Mouse (Mus musculus) forebrain, embryonic 15.5 days (tissue): ENCODE results near the gene Mob3c. TPM values are rescaled to one million over a fixed set of nuclear protein-coding genes. Genes with fewer than 3 reads are reported as not detected.

ENCODE experiments used
- ATAC-seq: fragments of 200-750 bp; cut with Nextera tagmentation; replicated peaks from 2 replicates; pipeline ENCODE4 v1.8.0; 2017; ENCODE audit warnings: mild to moderate bottlenecking, moderate TSS enrichment, moderate library complexity
- H3K27ac ChIP-seq: fragments of 300-500 bp; sonication (generic); replicated peaks from 2 replicates; pipeline ENCODE4 v1.5.1; 2015; ENCODE audit warnings: mild to moderate bottlenecking, inconsistent platforms
- H3K27me3 ChIP-seq: fragments of 300-500 bp; sonication (generic); 2 replicates; pipeline ENCODE4 v1.6.1; 2015; ENCODE audit warnings: inconsistent platforms
- H3K36me3 ChIP-seq: fragments of 300-500 bp; sonication (generic); 2 replicates; pipeline ENCODE4 v1.6.1; 2015; ENCODE audit warnings: mild to moderate bottlenecking, inconsistent platforms
- H3K4me1 ChIP-seq: fragments of 300-500 bp; sonication (generic); 2 replicates; pipeline ENCODE4 v1.6.1; 2015; ENCODE audit warnings: inconsistent platforms
- H3K4me2 ChIP-seq: fragments of 300-500 bp; sonication (generic); replicated peaks from 2 replicates; pipeline ENCODE4 v1.6.1; 2015; ENCODE audit warnings: mild to moderate bottlenecking, inconsistent platforms
- H3K4me3 ChIP-seq: fragments of 300-500 bp; sonication (generic); 2 replicates; pipeline ENCODE4 v1.5.1; 2015; ENCODE audit warnings: mild to moderate bottlenecking, inconsistent platforms
- H3K9ac ChIP-seq: fragments of 300-500 bp; sonication (generic); replicated peaks from 2 replicates; pipeline ENCODE4 v1.6.1; 2015; ENCODE audit warnings: mild to moderate bottlenecking, inconsistent platforms
- H3K9me3 ChIP-seq: fragments of 300-500 bp; sonication (generic); 2 replicates; pipeline ENCODE4 v1.6.1; 2016; ENCODE audit warnings: inconsistent platforms
- WGBS: fragments of 180-500 bp; shearing (Covaris S2); methylation state at CpG from one replicate; pipeline ENCODE4 v1.1.7; 2015; ENCODE audit warnings: mixed read lengths; 5-methylcytosine and 5-hydroxymethylcytosine counted together
- polyA plus RNA-seq: library from polyadenylated mRNA; unstranded; fragments of >200 nt; fragmentation: Nextera tagmentation; extraction: Ambion mirVana; gene quantifications from 2 replicates; pipeline ENCODE4 v1.2.1, GENCODE M21; 2015

Mob3c gene
- polyA plus RNA-seq, 1 experiment from 2014 or later = 5.9 TPM

DNA sequence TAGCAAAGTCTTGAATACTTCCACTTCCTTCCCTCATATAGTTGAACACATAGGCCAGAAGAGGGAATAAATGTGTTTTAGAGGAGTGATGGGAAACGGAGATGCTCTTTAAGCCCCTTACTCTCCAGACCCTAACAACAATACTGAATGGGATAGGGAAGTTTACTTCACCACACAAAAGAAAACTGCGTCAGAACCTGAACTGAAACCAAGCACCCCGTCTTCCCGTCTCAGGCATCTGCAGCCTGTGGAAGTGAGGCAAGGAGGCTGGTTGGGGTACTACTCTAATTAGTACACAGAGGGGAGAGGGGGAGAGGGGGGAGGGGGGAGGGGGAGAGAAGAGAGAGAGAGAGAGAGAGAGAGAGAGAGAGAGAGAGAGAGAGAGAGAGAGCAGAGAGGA lies 10.3 kb downstream of the Mob3c start:
- 38% methylated on average over 4 of the region's 4 CpGs for WGBS
- peaks cover 12% of the 10 kb centered on the region for H3K4me1 ChIP-seq
- no peak overlapping the region; the same call in 1 of the 2 replicates for H3K4me2 ChIP-seq
- ATAC-seq = no peak
- no peaks in the 10 kb centered on the region for H3K9me3 ChIP-seq
- H3K27me3 ChIP-seq = no peaks in the 10 kb centered on the region
- H3K36me3 ChIP-seq = no peaks in the 10 kb centered on the region
- H3K4me3 ChIP-seq = no peak overlapping the region
- H3K27ac ChIP-seq = no peak overlapping the region
- no peak overlapping the region for H3K9ac ChIP-seq

DNA sequence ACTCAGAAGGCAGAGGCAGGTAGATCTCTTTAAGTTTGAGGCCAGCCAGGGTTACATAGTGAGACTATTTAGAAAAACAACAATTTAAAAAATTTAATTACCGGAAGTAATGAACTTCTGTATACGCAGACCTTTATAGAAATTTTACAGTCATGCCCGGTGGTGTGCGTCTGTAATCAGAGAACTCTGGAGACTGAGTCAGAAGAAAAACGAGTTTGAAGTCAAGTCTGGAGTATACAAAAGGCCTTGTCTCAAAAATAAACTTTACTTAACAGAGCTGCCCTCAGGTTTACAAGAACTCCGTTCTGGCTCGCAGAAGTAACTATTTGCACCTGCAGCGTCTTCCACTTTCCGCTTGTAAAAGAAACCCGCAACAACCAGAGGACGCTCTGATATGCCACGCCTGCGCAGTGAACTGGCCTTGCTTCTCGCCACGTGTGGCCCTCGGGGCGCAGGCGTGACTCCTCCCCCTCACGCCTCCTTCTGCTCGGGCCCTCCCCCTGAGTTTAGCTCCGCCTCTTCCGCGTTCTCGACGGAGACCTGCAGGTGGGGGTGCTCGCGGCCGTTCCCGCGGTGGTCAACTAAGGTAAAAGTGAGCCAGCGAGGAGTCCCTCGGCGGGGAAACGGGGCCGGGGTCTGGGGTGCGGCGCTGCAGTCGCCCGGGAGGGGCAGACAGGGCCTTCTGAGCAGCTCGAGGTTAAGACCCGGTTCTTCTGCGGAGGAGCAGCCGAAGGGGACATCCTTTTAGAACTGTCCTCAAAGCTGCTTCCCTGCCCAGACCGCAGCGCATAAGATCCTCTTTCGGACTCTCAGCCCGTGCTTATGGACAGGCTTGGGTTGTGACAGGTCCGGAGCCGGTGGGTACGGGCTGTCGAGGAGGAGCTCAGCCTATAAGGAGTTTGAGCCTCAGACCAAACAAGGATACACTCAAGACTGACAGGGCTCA lies 11.1 kb downstream of the Mob3c start, which contains the start of gene Mknk1:
TSS of gene Mknk1 (plus strand) at position 503 of the 946 bp plus-strand sequence.
- Histone ChIP-seq H3K9ac (peak within 1 kb of the TSS; percentile 63), H3K4me2 (peak within 1 kb of the TSS; percentile 71)
- 2% methylated on average over 51 of the region's 51 CpGs for WGBS

DNA sequence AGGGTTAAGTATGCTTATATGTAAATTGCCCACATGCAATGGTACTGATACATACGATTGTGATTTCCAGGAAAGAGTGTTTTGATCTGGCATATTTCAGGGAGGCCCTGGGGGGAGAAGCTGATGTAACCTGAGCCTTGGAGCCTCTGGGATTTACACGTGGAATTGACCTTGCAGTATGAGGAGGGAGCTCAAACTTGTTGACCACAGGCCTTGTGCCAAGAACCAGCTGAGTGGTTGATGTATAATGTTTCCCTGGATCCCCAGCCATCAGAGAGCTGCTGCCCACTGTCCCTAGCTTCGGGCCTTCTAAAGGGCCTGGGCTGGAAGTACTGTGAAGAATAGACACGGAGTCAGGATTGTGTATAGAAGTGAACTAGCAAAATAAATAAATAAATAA lies 12.1 kb downstream of the Mob3c start:
- H3K4me3 ChIP-seq = peak overlapping the region; percentile 63; the same call in 1 of the 2 replicates
- no peaks in the 10 kb centered on the region for H3K27me3 ChIP-seq
- no peak overlapping the region for H3K9ac ChIP-seq
- no peak overlapping the region for H3K27ac ChIP-seq
- H3K4me1 ChIP-seq = peaks cover 19% of the 10 kb centered on the region
- 0 out of 2 replicates have a peak, but pooled peaks have one; percentile 1 for ATAC-seq
- no peaks in the 10 kb centered on the region for H3K9me3 ChIP-seq
- 61% methylated on average over 4 of the region's 4 CpGs for WGBS
- H3K36me3 ChIP-seq = no peaks in the 10 kb centered on the region
- peak overlapping the region; percentile 71; the same call in 1 of the 2 replicates for H3K4me2 ChIP-seq

More for the DNA sequence above, 11.1 kb downstream of the Mob3c start, which contains the start of gene Mknk1:
- peak; percentile 95 for ATAC-seq
- Histone ChIP-seq H3K27ac (no peak within 1 kb of the TSS), H3K4me1 (peaks cover 12% of the 10 kb centered on the region), H3K9me3 (no peaks in the 10 kb centered on the region), H3K27me3 (no peaks in the 10 kb centered on the region), H3K4me3 (peak within 1 kb of the TSS; percentile 63), H3K36me3 (no peaks in the 10 kb centered on the region)

DNA sequence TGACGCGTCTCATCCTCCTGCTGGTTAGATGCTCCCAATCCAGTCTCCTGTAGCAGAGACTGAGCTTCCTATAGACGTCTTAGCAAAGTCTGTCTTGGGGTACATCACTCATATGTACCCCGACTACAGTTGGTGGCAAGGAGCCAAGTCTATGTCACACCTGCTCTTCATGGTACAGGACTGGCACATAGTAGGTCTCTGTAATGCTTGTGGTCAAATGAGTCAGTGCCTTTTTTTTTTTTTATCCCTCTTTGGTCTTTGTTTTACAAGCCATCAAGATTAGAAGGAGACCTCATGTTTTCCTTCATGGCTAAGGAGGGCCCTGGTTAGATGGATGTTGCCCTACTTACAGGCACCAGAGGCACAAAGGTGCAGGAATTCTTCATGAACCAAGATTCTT lies 12.9 kb downstream of the Mob3c start:
- 82% methylated on average over 4 of the region's 4 CpGs for WGBS
- Histone ChIP-seq H3K4me1 (peaks cover 19% of the 10 kb centered on the region), H3K4me3 (no peak overlapping the region), H3K9ac (no peak overlapping the region), H3K27me3 (no peaks in the 10 kb centered on the region), H3K4me2 (no peak overlapping the region), H3K9me3 (no peaks in the 10 kb centered on the region), H3K36me3 (no peaks in the 10 kb centered on the region), H3K27ac (no peak overlapping the region)
- ATAC-seq = no peak

DNA sequence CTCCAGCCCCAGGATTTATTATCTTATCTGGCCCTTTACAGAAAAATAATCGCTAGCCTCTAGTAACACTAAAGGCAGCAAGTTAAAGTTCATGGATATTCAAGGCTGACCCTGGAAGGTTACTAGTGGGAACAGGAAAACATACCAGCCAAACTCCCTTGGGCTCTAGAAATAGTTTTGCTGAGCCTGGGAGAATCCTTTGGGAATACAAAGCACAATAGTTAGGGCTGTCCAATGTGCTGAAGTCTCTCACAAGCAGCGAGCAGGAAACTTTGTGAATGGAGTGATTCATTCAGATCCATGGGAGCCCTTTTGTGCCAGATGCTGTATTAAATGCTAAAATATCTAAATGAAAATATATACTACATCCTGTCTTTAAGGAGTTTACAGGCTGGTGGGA lies 18.8 kb downstream of the Mob3c start:
- H3K36me3 ChIP-seq = 0 out of 2 replicates have a peak, but pooled peaks cover 10% of the 10 kb centered on the region
- no peaks in the 10 kb centered on the region for H3K9me3 ChIP-seq
- H3K4me3 ChIP-seq = no peak overlapping the region
- H3K4me2 ChIP-seq = no peak overlapping the region
- no peak overlapping the region for H3K9ac ChIP-seq
- H3K27ac ChIP-seq = no peak overlapping the region
- no peaks in the 10 kb centered on the region for H3K27me3 ChIP-seq
- ATAC-seq = no peak
- peaks cover 15% of the 10 kb centered on the region; the same call in 1 of the 2 replicates for H3K4me1 ChIP-seq
- 46% methylated on average over 2 of the region's 2 CpGs for WGBS

DNA sequence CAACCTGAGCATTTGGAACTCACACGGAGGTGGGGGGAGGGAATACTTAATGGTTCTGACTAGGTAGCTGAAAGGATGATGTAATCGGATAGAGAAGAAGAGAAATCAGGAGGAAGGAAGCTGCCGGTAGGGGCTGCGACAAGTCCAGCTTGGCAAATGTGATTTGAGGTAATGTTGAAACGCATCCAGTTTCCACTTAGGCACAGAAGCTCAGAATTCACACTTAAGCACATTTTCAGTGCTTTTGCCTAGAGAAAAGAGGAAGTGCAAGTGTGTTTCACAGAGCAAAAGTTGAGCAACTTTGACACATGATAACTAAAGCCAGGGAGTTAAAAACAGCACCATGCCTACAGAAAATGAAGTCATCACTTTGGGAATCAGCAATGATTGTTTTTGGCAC lies 19.5 kb downstream of the Mob3c start:
- Histone ChIP-seq H3K36me3 (0 out of 2 replicates have a peak, but pooled peaks cover 10% of the 10 kb centered on the region), H3K27ac (no peak overlapping the region), H3K4me3 (no peak overlapping the region), H3K4me1 (peaks cover 15% of the 10 kb centered on the region; the same call in 1 of the 2 replicates), H3K9me3 (no peaks in the 10 kb centered on the region), H3K4me2 (no peak overlapping the region), H3K9ac (no peak overlapping the region), H3K27me3 (no peaks in the 10 kb centered on the region)
- WGBS = 32% methylated on average over 5 of the region's 5 CpGs
- no peak for ATAC-seq

DNA sequence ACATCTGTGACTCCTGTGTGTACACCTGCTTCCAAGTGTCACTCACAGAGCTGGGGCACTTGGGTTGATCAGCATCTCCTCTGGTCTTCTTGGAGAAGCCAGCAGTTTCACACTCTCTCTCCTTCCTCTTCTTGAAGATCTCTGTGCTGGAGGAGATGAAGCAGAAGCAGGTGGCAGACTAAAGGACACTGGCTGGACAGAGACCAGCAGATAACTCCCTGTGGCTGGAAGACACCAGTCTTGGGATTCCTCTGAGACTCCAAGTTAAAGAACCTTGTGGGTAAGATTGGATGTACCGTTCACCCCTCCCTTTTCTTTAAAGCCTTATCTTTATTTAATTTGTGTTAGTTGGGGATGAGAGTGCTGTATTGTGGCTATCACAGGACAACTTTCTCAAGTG lies 20.2 kb downstream of the Mob3c start:
- 96% methylated on average over 1 of the region's 1 CpGs for WGBS
- Histone ChIP-seq H3K9me3 (no peaks in the 10 kb centered on the region), H3K4me2 (no peak overlapping the region), H3K4me1 (peaks cover 15% of the 10 kb centered on the region; the same call in 1 of the 2 replicates), H3K36me3 (0 out of 2 replicates have a peak, but pooled peaks cover 10% of the 10 kb centered on the region), H3K27me3 (no peaks in the 10 kb centered on the region), H3K9ac (no peak overlapping the region), H3K4me3 (no peak overlapping the region), H3K27ac (no peak overlapping the region)
- no peak for ATAC-seq

DNA sequence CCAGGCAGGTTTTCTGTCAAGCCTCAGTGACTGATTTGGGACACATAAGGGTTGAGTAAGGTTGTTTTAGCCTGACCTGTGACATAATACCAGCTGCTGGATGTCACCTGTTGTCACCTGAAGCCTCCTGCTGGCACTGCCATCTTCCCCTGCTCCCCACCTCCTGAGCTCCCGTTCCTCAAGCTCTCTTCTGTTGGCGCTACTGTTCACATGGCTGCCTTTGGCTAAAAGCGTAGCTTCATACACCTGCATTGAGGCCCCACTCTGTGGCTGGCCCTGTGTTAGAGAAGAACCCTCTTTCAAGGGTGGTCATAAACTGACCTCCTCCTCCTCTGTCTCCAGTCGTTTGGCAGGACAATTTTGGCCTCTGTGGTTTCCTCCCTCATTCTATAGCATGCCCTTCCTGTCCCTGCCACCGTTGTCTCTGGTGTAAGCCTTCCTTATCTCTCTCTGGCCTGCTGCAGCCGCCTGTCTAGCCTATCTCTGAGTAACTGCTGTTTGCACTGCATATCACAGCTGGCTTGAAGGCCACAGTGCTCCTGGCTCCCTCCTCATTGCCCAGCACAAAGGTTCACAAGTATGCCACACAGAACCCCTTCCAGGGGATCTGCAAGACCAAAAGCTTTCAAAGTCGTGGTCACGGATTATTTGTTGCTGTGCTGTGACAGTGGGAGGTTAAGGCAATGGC lies 21.2 kb downstream of the Mob3c start:
- no peak for ATAC-seq
- Histone ChIP-seq H3K27ac (no peak overlapping the region), H3K27me3 (no peaks in the 10 kb centered on the region), H3K9me3 (no peaks in the 10 kb centered on the region), H3K4me3 (no peak overlapping the region), H3K36me3 (0 out of 2 replicates have a peak, but pooled peaks cover 10% of the 10 kb centered on the region), H3K4me2 (no peak overlapping the region), H3K9ac (no peak overlapping the region), H3K4me1 (peaks cover 15% of the 10 kb centered on the region; the same call in 1 of the 2 replicates)
- 79% methylated on average over 8 of the region's 8 CpGs for WGBS

DNA sequence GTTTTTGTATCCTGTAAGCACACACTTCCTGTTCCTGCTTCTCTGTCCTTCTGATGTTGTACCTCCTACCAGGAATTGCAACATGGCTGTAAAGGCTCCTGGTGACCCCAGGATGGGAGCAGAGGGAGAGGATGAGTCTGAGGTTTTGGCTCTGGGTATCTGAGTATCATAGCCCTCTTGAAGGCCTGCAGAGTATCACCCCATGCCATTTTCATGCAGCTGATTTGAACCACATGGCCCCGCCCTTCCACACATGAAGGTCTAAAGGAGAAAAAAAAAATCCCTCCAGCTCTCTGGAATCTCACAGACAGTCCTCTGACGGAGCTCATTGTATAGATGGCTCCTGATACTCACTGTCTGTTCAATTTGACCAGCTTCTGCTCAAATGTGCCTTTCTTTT lies 22.2 kb downstream of the Mob3c start:
- Histone ChIP-seq H3K27me3 (no peaks in the 10 kb centered on the region), H3K36me3 (0 out of 2 replicates have a peak, but pooled peaks cover 10% of the 10 kb centered on the region), H3K4me3 (no peak overlapping the region), H3K9ac (no peak overlapping the region), H3K4me1 (peaks cover 12% of the 10 kb centered on the region), H3K27ac (no peak overlapping the region), H3K9me3 (no peaks in the 10 kb centered on the region), H3K4me2 (no peak overlapping the region)
- ATAC-seq = no peak
- WGBS = 79% methylated on average over 2 of the region's 2 CpGs

DNA sequence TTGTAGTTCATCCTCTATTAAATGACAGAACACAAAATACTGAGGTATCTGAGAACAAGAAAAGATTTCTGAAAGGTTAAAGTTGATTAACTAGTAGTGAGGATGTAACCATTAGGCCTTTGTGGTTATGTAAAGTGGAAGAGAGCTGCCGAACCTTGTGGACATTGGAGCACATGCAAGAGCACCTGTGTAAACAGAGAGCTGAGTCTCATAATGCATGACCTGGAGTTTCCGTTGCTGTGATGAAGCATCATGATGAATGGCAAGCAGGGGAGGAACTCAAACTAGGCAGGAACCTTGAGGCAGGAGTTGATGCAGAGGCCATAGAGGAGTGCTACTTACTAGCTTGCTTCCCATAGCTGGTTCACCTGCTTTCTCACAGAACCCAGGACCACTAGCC lies 22.7 kb downstream of the Mob3c start:
- Histone ChIP-seq H3K9ac (no peak overlapping the region), H3K9me3 (no peaks in the 10 kb centered on the region), H3K4me2 (no peak overlapping the region), H3K4me3 (no peak overlapping the region), H3K4me1 (peaks cover 17% of the 10 kb centered on the region), H3K27me3 (no peaks in the 10 kb centered on the region), H3K27ac (no peak overlapping the region), H3K36me3 (0 out of 2 replicates have a peak, but pooled peaks cover 10% of the 10 kb centered on the region)
- WGBS = 67% methylated on average over 2 of the region's 2 CpGs
- ATAC-seq = no peak

DNA sequence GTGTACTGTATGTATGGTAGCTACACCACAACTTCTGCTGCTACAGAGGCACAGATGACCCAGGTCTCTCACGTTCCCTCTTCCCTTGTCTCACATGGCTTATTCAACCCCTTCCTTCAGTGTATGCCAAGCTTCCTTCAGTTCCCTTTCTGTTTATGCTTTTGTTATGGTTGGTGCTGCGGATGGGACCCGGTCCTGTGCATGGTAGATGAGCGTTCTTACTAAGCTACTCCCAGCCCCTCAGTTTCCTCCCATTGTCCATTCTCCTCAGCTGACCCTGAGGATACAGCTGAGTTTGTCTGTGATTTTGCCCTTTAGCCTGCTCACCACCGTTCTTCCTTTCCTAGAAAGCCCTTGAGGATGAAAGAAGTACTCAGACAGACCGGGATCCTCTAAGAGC lies 23.7 kb downstream of the Mob3c start:
- Histone ChIP-seq H3K27me3 (no peaks in the 10 kb centered on the region), H3K4me3 (no peak overlapping the region), H3K27ac (no peak overlapping the region), H3K4me2 (no peak overlapping the region), H3K9ac (no peak overlapping the region), H3K36me3 (0 out of 2 replicates have a peak, but pooled peaks cover 10% of the 10 kb centered on the region), H3K4me1 (peaks cover 26% of the 10 kb centered on the region), H3K9me3 (no peaks in the 10 kb centered on the region)
- ATAC-seq = no peak
- 93% methylated on average over 6 of the region's 6 CpGs for WGBS

DNA sequence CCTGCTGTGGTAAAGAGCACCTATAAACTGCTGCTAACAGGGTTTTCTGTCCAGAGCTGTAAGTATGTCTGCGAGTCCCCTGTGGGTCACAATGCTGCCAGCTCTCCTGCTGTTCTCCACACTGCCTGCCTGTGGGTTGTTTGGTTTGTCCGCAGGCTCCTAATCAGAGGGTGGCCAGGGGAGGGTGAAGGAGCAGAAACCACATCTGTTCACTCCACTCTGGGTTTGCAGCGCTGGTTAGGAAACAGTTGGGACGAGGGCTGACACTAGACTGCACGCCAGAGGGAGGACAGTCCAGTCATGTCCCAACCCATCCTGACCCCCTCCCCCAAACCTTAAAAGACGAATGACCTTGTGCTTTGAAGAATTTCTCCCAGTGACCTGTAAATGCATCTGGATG lies 27.2 kb downstream of the Mob3c start:
- no peak overlapping the region for H3K4me3 ChIP-seq
- peaks cover 5% of the 10 kb centered on the region; the same call in 1 of the 2 replicates for H3K36me3 ChIP-seq
- no peaks in the 10 kb centered on the region for H3K9me3 ChIP-seq
- ATAC-seq = no peak
- H3K4me1 ChIP-seq = peaks cover 20% of the 10 kb centered on the region
- no peak overlapping the region for H3K27ac ChIP-seq
- WGBS = 70% methylated on average over 6 of the region's 6 CpGs
- no peaks in the 10 kb centered on the region for H3K27me3 ChIP-seq
- no peak overlapping the region for H3K9ac ChIP-seq
- H3K4me2 ChIP-seq = no peak overlapping the region
